ENCODE assay signal across 20 mouse cellular contexts in genomic region chr4:29420198-29420792, GRCm38 (mm10).
"Had no signal": no experiment of that assay in that cellular context is flagged by ENCODE, and none has a peak within 500 bp of the region (broad histone marks: within the 10 kb centered on the region; RNA-seq: fewer than 3 reads in every experiment).

No protein-coding gene starts in this region.

- DNase-seq: liver, embryonic 13.5 days; liver, postnatal 0 days; lung, adult 2 months; lung, postnatal 14 days; lung, postnatal 36 days; right cerebral cortex, postnatal 25 days; right cerebral cortex, postnatal 4 days; spleen, adult 18-20 months; thymus, adult 18-20 months; thymus, postnatal 14 days; thymus, postnatal 4 days had no signal

- H3K4me3 ChIP-seq: liver, embryonic 13.5 days; liver, embryonic 15.5 days; lung, embryonic 15.5 days; megakaryocyte, embryonic 14.5 days; midbrain, embryonic 13.5 days; midbrain, embryonic 15.5 days; neural tube, embryonic 12.5 days had no signal

- H3K27ac ChIP-seq: liver, embryonic 13.5 days; liver, embryonic 15.5 days; lung, embryonic 15.5 days; macrophage; midbrain, embryonic 13.5 days; midbrain, embryonic 15.5 days; neural tube, embryonic 12.5 days had no signal

- H3K4me1 ChIP-seq: liver, embryonic 13.5 days; liver, embryonic 15.5 days; lung, embryonic 15.5 days; megakaryocyte, embryonic 14.5 days; midbrain, embryonic 15.5 days; neural tube, embryonic 12.5 days had no signal

- H3K9ac ChIP-seq: liver, embryonic 13.5 days; liver, embryonic 15.5 days; liver, postnatal 0 days; lung, embryonic 15.5 days; midbrain, embryonic 13.5 days; midbrain, embryonic 15.5 days; neural tube, embryonic 12.5 days had no signal

- ATAC-seq: liver, postnatal 0 days; lung, postnatal 0 days; midbrain, embryonic 13.5 days; midbrain, embryonic 15.5 days had no signal

- H3K27me3 ChIP-seq: liver, embryonic 13.5 days; liver, embryonic 15.5 days; lung, embryonic 15.5 days; megakaryocyte, embryonic 14.5 days; midbrain, embryonic 13.5 days; midbrain, embryonic 15.5 days; neural tube, embryonic 12.5 days had no signal

- H3K9me3 ChIP-seq: liver, embryonic 13.5 days; liver, embryonic 15.5 days; lung, embryonic 15.5 days; midbrain, embryonic 13.5 days; midbrain, embryonic 15.5 days; neural tube, embryonic 12.5 days had no signal

- H3K4me2 ChIP-seq: liver, embryonic 13.5 days; liver, embryonic 15.5 days; lung, embryonic 15.5 days; midbrain, embryonic 11.5 days; midbrain, embryonic 13.5 days; midbrain, embryonic 15.5 days; neural tube, embryonic 12.5 days had no signal

- H3K36me3 ChIP-seq: liver, embryonic 13.5 days; liver, embryonic 15.5 days; lung, embryonic 15.5 days; midbrain, embryonic 13.5 days; midbrain, embryonic 15.5 days; neural tube, embryonic 12.5 days had no signal
